Mouse (Mus musculus): ENCODE measurements around the gene Flnc. TPM values are rescaled to one million over a fixed set of nuclear protein-coding genes. Genes with fewer than 3 reads are reported as not detected.

Flnc gene
- polyA plus RNA-seq, 1 experiment from 2014 or later = 0.07 TPM

DNA sequence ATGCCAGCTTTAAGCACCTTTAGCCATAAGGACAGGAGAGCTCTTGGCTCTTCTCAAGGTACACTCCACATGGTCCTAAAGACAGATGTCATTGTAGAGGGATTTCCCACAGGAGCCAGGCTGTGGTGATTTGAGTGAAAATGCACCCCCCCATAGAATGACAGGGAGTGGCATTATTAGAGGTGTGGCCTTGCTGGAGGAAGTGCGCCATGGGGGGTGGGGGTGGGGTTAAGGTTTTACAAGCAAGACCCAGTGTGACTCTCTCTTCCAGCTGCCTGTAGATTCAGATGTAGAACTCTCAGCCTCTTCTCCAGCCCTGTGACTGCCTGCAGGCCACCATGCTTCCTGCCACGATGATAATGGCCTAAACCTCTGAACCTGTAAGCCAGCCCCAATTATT is 52.9 kb downstream of the Flnc start:
- 39% methylated on average over 2 of the region's 2 CpGs for WGBS (ENCODE audit: insufficient replicate concordance)
- Histone ChIP-seq H3K4me2 (ENCODE audit: low read depth, low read length) (no peak overlapping the region), H3K4me1 (ENCODE audit: insufficient read depth) (peaks cover 9% of the 10 kb centered on the region), H3K9me3 (ENCODE audit: low read length) (no peaks in the 10 kb centered on the region), H3K9ac (replicated peaks) (no peak overlapping the region), H3K27ac (ENCODE audit: low read depth) (no peak overlapping the region), H3K36me3 (replicated peaks; ENCODE audit: insufficient read depth, low read length) (no peaks in the 10 kb centered on the region), H3K27me3 (ENCODE audit: insufficient read depth, low read length) (no peaks in the 10 kb centered on the region), H3K4me3 (ENCODE audit: low read depth, low read length) (no peak overlapping the region)
- TF ChIP-seq EP300 (IDR thresholded peaks at IDR 0.05; ENCODE audit: low read depth) = no peak
- TF ChIP-seq CTCF (IDR thresholded peaks at IDR 0.05; ENCODE audit: low read depth) = no peak
- DNase-seq (no peak), ATAC-seq (no peak)

DNA sequence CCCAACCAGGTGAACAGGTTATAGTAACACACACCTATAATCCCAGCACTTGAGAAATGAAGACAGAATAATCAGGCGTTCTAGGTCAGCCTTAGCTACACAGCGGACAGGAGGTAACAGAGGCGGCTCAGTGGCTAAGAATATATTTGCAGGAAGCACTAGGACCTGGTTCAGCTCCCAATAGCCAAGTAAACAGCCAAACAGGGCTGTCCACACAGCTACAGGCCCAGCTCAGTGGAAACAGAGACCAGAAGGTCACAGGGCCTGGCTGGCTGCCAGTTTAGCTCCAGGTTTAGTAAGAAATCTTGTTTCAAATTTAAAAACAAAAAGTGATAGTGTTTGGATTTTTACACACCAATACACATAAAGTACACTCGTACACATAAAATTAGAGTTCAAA is 61.0 kb downstream of the Flnc start:
- ATAC-seq (peak; percentile 86), DNase-seq (peak; percentile 70)
- Histone ChIP-seq H3K9ac (replicated peaks) (no peak overlapping the region), H3K4me1 (ENCODE audit: insufficient read depth) (no peaks in the 10 kb centered on the region), H3K27ac (ENCODE audit: low read depth) (no peak overlapping the region), H3K4me2 (ENCODE audit: low read depth, low read length) (no peak overlapping the region), H3K27me3 (ENCODE audit: insufficient read depth, low read length) (peaks cover 12% of the 10 kb centered on the region), H3K4me3 (ENCODE audit: low read depth, low read length) (no peak overlapping the region), H3K36me3 (replicated peaks; ENCODE audit: insufficient read depth, low read length) (no peaks in the 10 kb centered on the region), H3K9me3 (ENCODE audit: low read length) (no peaks in the 10 kb centered on the region)
- WGBS (ENCODE audit: insufficient replicate concordance) = 40% methylated on average over 4 of the region's 4 CpGs
- no peak for TF ChIP-seq CTCF (IDR thresholded peaks at IDR 0.05; ENCODE audit: low read depth)
- no peak for TF ChIP-seq EP300 (IDR thresholded peaks at IDR 0.05; ENCODE audit: low read depth)

DNA sequence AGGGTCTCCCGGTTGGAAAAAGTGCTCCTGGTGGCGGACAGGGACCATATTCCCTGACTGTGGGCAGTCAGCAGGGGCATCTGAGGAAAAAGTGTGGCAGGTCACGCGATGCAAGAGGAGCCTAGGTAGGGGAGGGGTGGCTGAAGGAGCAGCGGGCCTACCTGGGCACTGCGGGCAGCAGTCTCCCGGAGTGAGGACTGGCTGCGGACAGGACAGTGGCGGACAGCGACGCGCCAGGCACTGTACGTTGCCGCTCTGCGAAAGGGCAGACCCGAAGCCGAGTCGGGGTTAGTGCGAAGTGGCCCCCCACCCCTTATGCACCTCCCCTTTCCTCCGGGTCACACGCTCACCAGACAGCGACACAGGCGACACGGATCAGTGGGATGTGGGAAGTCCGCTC is 63.2 kb downstream of the Flnc start:
- Histone ChIP-seq H3K27me3 (ENCODE audit: insufficient read depth, low read length) (peaks cover 12% of the 10 kb centered on the region), H3K27ac (ENCODE audit: low read depth) (no peak overlapping the region), H3K36me3 (replicated peaks; ENCODE audit: insufficient read depth, low read length) (no peaks in the 10 kb centered on the region), H3K9ac (replicated peaks) (no peak overlapping the region), H3K4me3 (ENCODE audit: low read depth, low read length) (no peak overlapping the region), H3K4me2 (ENCODE audit: low read depth, low read length) (no peak overlapping the region), H3K4me1 (ENCODE audit: insufficient read depth) (no peaks in the 10 kb centered on the region), H3K9me3 (ENCODE audit: low read length) (no peaks in the 10 kb centered on the region)
- TF ChIP-seq CTCF (IDR thresholded peaks at IDR 0.05; ENCODE audit: low read depth) (no peak), EP300 (IDR thresholded peaks at IDR 0.05; ENCODE audit: low read depth) (no peak)
- DNase-seq (no peak), ATAC-seq (no peak)
- 35% methylated on average over 22 of the region's 25 CpGs for WGBS (ENCODE audit: insufficient replicate concordance)

DNA sequence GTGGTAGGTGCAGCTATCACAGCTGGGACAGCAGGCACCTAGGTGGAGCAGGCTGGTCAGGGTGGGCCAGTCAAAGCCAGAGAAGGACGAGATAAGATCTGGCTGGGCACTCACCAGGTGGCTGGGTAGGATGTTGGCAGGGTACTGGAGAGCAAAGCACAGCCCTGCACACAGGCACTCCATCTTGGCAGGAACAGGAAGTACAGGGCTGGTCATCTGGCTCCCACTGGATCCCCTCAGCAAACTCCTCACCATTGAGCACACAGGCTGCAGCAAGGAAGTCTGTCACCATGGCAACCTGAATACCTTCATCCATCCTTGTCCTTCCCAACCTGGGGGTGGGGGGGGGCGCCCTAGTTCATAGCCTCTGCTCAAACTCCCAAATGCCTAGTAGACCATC is 64.7 kb downstream of the Flnc start:
- Histone ChIP-seq H3K27ac (ENCODE audit: low read depth) (no peak overlapping the region), H3K4me1 (ENCODE audit: insufficient read depth) (no peaks in the 10 kb centered on the region), H3K36me3 (replicated peaks; ENCODE audit: insufficient read depth, low read length) (no peaks in the 10 kb centered on the region), H3K27me3 (ENCODE audit: insufficient read depth, low read length) (peaks cover 12% of the 10 kb centered on the region), H3K4me3 (ENCODE audit: low read depth, low read length) (no peak overlapping the region), H3K9ac (replicated peaks) (no peak overlapping the region), H3K9me3 (ENCODE audit: low read length) (no peaks in the 10 kb centered on the region), H3K4me2 (ENCODE audit: low read depth, low read length) (no peak overlapping the region)
- TF ChIP-seq EP300 (IDR thresholded peaks at IDR 0.05; ENCODE audit: low read depth) = no peak
- TF ChIP-seq CTCF (IDR thresholded peaks at IDR 0.05; ENCODE audit: low read depth) = no peak
- no peak for DNase-seq
- WGBS (ENCODE audit: insufficient replicate concordance) = 39% methylated on average over 2 of the region's 2 CpGs
- no peak for ATAC-seq

DNA sequence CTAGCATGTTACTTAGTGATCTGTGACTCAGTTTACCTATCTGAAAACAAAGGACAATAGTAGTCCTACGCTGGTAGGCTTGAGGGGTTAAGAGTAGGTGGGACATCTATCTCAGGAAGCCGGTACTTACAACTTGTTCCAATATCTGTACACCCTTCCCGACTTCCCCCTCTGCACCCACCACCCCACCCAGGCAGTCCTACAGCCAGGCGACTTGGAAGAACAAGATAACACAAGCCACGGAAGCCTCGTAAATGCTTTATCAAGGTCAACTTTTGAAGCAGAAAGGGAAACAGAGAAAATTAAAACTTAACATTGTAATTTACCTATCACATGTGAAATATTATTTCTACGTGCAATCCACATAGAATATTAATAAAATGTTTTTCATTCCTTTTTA is 67.1 kb downstream of the Flnc start:
- Histone ChIP-seq H3K9me3 (ENCODE audit: low read length) (no peaks in the 10 kb centered on the region), H3K4me2 (ENCODE audit: low read depth, low read length) (no peak overlapping the region), H3K27ac (ENCODE audit: low read depth) (no peak overlapping the region), H3K36me3 (replicated peaks; ENCODE audit: insufficient read depth, low read length) (no peaks in the 10 kb centered on the region), H3K4me1 (ENCODE audit: insufficient read depth) (no peaks in the 10 kb centered on the region), H3K9ac (replicated peaks) (no peak overlapping the region), H3K27me3 (ENCODE audit: insufficient read depth, low read length) (peaks cover 12% of the 10 kb centered on the region), H3K4me3 (ENCODE audit: low read depth, low read length) (no peak overlapping the region)
- DNase-seq (no peak), ATAC-seq (no peak)
- 58% methylated on average over 7 of the region's 7 CpGs for WGBS (ENCODE audit: insufficient replicate concordance)
- TF ChIP-seq EP300 (IDR thresholded peaks at IDR 0.05; ENCODE audit: low read depth) (no peak), CTCF (IDR thresholded peaks at IDR 0.05; ENCODE audit: low read depth) (no peak)

DNA sequence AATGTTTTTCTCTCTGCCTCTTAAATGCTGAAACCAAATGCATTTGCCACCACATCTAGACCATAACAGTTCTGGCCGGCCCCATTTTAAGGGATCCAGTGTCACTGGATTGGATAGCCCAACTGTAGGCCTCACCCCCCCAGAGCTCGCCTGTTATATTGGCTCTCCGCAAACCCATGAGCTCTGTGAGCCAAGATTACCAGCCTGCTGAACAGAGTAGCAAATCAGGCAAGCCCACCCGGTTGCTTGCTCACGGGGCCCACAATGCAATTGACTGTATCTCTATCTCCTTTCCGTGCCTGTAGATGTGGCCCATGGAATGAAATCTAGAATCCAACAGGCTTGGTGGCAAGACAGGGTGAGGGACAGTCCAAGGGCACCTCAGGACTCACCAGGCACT is 67.8 kb downstream of the Flnc start:
- H3K27me3 ChIP-seq (ENCODE audit: insufficient read depth, low read length) = peaks cover 10% of the 10 kb centered on the region

DNA sequence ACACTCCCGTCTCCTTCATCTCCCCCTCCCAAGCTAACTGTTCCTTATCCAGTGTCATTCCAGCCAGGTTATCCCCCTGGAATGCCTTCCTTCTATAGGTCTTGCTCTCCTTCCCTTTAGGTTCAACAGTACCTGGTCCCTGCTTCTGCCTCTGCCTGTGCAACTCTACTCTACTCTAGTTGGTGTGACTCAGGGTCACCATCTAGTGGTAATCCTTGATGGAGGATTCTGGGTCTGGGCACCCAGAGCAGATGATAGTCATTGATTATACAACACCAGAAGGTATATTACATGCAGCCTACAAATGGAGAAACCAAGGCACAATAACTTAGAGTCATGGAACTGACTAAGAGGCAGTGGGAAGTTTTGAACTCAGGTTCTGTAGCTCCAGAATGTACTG is 68.5 kb downstream of the Flnc start:
- TF ChIP-seq EP300 (IDR thresholded peaks at IDR 0.05; ENCODE audit: low read depth) (no peak), CTCF (IDR thresholded peaks at IDR 0.05; ENCODE audit: low read depth) (peak; percentile 64)
- ATAC-seq (peak; percentile 47; the same call in 1 of the 2 replicates), DNase-seq (no peak)
- H3K4me1 ChIP-seq (ENCODE audit: insufficient read depth) = no peaks in the 10 kb centered on the region
- H3K27me3 ChIP-seq (ENCODE audit: insufficient read depth, low read length) = peaks cover 8% of the 10 kb centered on the region
- H3K27ac ChIP-seq (ENCODE audit: low read depth) = no peak overlapping the region
- no peaks in the 10 kb centered on the region for H3K9me3 ChIP-seq (ENCODE audit: low read length)
- 68% methylated on average over 1 of the region's 1 CpGs for WGBS (ENCODE audit: insufficient replicate concordance)
- H3K4me2 ChIP-seq (ENCODE audit: low read depth, low read length) = no peak overlapping the region
- no peaks in the 10 kb centered on the region for H3K36me3 ChIP-seq (replicated peaks; ENCODE audit: insufficient read depth, low read length)
- no peak overlapping the region for H3K9ac ChIP-seq (replicated peaks)
- no peak overlapping the region for H3K4me3 ChIP-seq (ENCODE audit: low read depth, low read length)

More for the DNA sequence above, 67.8 kb downstream of the Flnc start:
- 72% methylated on average over 6 of the region's 6 CpGs for WGBS (ENCODE audit: insufficient replicate concordance)
- Histone ChIP-seq H3K9ac (replicated peaks) (no peak overlapping the region), H3K4me3 (ENCODE audit: low read depth, low read length) (no peak overlapping the region), H3K36me3 (replicated peaks; ENCODE audit: insufficient read depth, low read length) (no peaks in the 10 kb centered on the region), H3K4me2 (ENCODE audit: low read depth, low read length) (no peak overlapping the region), H3K9me3 (ENCODE audit: low read length) (no peaks in the 10 kb centered on the region), H3K27ac (ENCODE audit: low read depth) (no peak overlapping the region), H3K4me1 (ENCODE audit: insufficient read depth) (no peaks in the 10 kb centered on the region)
- ATAC-seq = no peak
- TF ChIP-seq EP300 (IDR thresholded peaks at IDR 0.05; ENCODE audit: low read depth) (no peak), CTCF (IDR thresholded peaks at IDR 0.05; ENCODE audit: low read depth) (no peak)
- no peak for DNase-seq

Data from liver, postnatal 0 days (tissue).